Mouse (Mus musculus) adrenal gland, postnatal 4 days (tissue): Measurements from ENCODE around the gene Rem1. TPM values are rescaled to one million over a fixed set of nuclear protein-coding genes. Genes with fewer than 3 reads are reported as not detected.

Source experiments
- DNase-seq, 2 experiments: peaks; one replicate each; pipeline ENCODE4 v3.0.0; 2021 to 2022; ENCODE audit warnings: low spot score in 2 of 2, mixed read lengths in 2 of 2
- total RNA-seq, 2 experiments: library from RNA; stranded (reverse); gene quantifications; 2 replicates each; pipeline ENCODE4 v1.2.3; 2021

The Rem1 gene
- total RNA-seq, 2 experiments from 2014 or later = 11.5 to 17.9 TPM

GRCm38 (mm10) chr2:152672166-152672565 is 45.4 kb downstream of the Rem1 start:
- no peak for DNase-seq

GRCm38 (mm10) chr2:152674148-152674547 is 47.4 kb downstream of the Rem1 start:
- no peak for DNase-seq

GRCm38 (mm10) chr2:152675252-152675791 is 48.6 kb downstream of the Rem1 start:
- DNase-seq = no peak

GRCm38 (mm10) chr2:152678302-152678701 is 51.6 kb downstream of the Rem1 start:
- DNase-seq = no peak

GRCm38 (mm10) chr2:152678925-152679324 is 52.2 kb downstream of the Rem1 start:
- no peak for DNase-seq

- DNase-seq = no peak
Observed at GRCm38 (mm10) chr2:152679701-152680355, 53.1 kb downstream of the Rem1 start.

- no peak for DNase-seq
Observed at GRCm38 (mm10) chr2:152683086-152683485, 56.3 kb downstream of the Rem1 start.

Other genes with a start within 250 kb of the Rem1 start
- gene Sox12, start 228.9 kb upstream of the Rem1 start, total RNA-seq = 10 to 100 TPM; 50.9 to 51.1 TPM
- 10 to 100 TPM; 18.5 to 20.2 TPM for gene Zcchc3, start 211.9 kb upstream of the Rem1 start, total RNA-seq
- gene 6820408C15Rik, start 211.4 kb upstream of the Rem1 start, total RNA-seq = under 1 TPM; 0.37 to 0.56 TPM
- gene Defb23, start 162.3 kb upstream of the Rem1 start, total RNA-seq = not detected
- gene Defb20, start 149.9 kb upstream of the Rem1 start, total RNA-seq = not detected
- gene Defb22, start 136.8 kb upstream of the Rem1 start, total RNA-seq = not detected
- not detected for gene Defb26, start 115.3 kb upstream of the Rem1 start, total RNA-seq
- gene Defb28, start 108.7 kb upstream of the Rem1 start, total RNA-seq = not detected
- gene Defb29, start 86.9 kb upstream of the Rem1 start, total RNA-seq = not detected
- not detected for gene Gm17416, start 57.6 kb upstream of the Rem1 start, total RNA-seq
- not detected for gene Defb21, start 54.2 kb upstream of the Rem1 start, total RNA-seq
- gene Defb19, start 46.6 kb upstream of the Rem1 start, total RNA-seq = 10 to 100 TPM in 1 of 2 experiments, 1 to 10 TPM in 1; 8.3 to 10.2 TPM
- gene Defb45, start 27.6 kb upstream of the Rem1 start, total RNA-seq = not detected
- gene Defb36, start 22.6 kb upstream of the Rem1 start, total RNA-seq = 1 to 10 TPM; 2.0 to 2.3 TPM
- gene Defb25, start 3.9 kb upstream of the Rem1 start, total RNA-seq = 1 to 10 TPM; 2.4 to 2.8 TPM
- gene H13, start 42.5 kb downstream of the Rem1 start, total RNA-seq = 100 to 1,000 TPM; 138 to 140 TPM
- 10 to 100 TPM; 26.7 to 27.4 TPM for gene Mcts2, start 60.1 kb downstream of the Rem1 start, total RNA-seq
- gene Id1, start 109.3 kb downstream of the Rem1 start, total RNA-seq = 100 to 1,000 TPM; 103 to 129 TPM
- gene Cox4i2, start 127.2 kb downstream of the Rem1 start, total RNA-seq = 1 to 10 TPM; 4.2 to 4.9 TPM
- 10 to 100 TPM; 63.5 to 64.6 TPM for gene Bcl2l1, start 204.8 kb downstream of the Rem1 start, total RNA-seq
- gene Tpx2, start 221.0 kb downstream of the Rem1 start, total RNA-seq = 10 to 100 TPM; 31.7 to 39.7 TPM